Mouse (Mus musculus): ENCODE data around the gene Grik5. TPM values are rescaled to one million over a fixed set of nuclear protein-coding genes. Genes with fewer than 3 reads are reported as not detected.

Grik5 gene
- 100 to 1,000 TPM; 234 to 242 TPM for total RNA-seq (2021)

DNA sequence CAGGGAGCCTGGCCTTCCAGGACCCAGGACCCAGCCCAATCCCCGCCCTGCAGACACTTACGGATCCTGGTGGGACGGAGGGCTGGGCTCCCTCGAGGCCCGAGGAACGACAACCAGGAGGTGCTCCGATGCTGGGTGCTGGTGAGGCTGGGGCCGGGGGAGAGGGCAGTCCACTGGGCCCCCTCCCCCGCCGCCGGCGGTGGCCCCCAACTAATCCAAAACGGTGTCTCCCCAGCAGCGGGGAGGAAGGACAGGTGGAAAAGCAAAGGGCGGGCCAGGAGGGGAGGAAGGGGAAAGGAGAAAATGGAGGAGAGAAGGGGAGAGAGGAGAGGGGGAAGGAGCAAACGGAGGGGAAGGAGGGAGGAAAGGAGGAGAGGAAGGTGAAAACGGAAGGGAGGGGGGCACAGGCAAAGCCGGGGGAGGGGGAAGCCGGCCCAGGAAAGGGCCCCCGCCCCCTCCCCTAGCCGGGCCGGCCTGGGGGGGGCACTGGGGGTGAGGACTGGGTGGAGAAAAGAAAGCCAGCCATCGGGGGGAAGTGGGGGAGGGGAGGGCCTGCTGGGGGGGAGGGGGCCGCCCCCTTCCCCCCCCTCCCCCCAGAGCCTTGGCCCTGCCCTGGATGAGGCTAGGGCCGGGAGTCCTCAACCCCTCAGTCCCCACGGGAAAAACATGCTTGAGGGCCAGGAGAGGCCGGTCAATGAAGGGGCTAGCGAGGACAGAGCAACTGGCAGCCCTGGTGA, at the start of gene Grik5, which contains the start of gene Zfp574:
Gene Grik5 (minus strand): TSS at position 368 of the 737 bp plus-strand sequence.
Gene Zfp574 (plus strand): TSS at position 589 of the 737 bp plus-strand sequence.
- no peak for DNase-seq

DNA sequence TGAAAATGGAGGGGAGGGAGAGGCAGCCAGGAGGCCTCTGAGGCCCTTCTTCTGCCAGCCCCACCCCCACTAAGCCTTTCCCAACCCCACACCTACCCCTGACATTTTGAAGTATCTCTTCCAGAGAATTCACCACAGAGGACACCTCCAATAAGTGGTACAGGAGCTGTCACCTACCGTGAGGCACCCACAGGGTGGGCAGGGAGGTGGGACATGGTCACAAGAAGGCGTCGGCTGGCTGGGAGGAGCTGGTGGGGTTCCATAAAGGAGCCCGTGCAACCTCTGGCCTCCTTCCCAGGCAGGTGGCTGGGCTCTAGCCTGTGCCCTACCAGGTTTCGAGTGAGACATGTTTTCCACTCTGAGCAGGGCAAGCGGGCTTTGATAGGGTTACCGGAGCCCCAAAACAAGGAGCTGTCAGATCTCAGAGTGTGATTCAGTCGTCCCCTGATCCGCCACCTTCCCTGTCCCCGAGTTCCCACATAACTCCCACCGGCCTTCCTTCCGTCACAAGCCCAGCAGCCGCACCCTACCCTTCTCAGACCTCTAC, 49.2 kb upstream of the Grik5 start:
- DNase-seq: no peak

DNA sequence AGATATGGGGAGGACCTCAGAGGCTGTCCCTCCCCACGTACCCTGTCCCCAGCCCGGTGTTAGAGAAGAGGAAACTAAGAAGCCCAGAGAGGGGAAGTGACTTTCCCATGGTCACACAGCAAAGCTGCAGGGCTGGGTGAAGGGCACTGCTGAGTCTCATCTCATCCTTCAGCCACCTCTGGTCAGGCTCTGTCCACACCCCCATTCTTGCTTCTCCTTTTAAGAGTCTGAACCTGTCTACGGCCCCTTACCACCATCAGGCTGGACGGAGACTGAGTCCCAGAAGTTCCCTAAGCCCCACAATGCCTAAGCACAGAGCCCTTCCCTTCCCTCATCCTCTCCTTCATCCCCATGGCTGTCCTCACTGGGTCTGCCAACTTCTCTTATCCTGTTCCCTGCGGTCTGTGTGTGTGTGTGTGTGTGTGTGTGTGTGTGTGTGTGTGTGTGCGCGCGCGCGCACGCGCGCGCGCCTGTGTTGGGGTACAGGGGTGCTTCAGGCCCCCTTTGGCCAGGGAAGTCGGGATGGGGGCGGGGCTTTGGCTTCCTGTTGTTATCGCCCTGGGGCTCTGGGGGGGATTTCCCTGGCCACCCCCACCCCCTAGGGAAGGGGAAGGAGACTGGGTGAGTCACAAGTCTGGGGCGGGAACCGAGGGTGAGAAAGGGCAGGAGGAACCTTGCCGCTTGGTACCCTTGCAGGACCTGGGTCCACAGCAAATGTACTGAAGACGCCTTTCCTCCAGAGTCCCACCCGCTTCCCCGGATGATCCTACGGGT, 48.1 kb upstream of the Grik5 start:
- DNase-seq: no peak

DNA sequence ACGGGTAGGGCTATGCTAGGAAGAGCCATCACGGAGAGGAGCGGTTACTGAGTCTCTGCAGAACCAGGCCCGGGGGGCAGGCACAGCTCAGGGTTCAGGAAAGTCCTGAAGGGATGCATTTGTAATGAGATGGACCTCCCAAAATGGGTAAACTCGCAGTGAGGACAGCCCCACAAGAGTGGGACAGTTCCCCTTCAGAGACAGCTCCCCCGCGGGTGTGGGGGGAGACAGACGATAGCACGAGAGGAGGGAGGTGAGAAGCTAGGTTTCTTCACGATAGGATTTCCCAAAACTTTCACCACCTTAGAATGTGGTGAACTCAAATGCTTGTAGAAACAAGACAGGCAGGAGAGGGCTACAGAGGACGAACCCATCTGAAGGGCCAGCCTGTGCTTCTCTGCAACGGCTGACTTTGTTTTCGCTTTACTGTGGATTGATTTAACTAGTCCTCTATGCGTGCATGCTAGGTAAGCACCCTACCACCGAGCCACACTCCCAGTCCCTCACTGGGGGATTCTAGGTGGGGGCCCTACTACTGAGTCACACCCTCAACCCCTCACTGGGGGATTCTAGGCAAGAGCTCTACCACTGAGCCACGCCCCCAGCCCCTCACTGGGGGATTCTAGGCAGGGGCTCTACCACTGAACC, 40.9 kb upstream of the Grik5 start:
- DNase-seq: no peak

DNA sequence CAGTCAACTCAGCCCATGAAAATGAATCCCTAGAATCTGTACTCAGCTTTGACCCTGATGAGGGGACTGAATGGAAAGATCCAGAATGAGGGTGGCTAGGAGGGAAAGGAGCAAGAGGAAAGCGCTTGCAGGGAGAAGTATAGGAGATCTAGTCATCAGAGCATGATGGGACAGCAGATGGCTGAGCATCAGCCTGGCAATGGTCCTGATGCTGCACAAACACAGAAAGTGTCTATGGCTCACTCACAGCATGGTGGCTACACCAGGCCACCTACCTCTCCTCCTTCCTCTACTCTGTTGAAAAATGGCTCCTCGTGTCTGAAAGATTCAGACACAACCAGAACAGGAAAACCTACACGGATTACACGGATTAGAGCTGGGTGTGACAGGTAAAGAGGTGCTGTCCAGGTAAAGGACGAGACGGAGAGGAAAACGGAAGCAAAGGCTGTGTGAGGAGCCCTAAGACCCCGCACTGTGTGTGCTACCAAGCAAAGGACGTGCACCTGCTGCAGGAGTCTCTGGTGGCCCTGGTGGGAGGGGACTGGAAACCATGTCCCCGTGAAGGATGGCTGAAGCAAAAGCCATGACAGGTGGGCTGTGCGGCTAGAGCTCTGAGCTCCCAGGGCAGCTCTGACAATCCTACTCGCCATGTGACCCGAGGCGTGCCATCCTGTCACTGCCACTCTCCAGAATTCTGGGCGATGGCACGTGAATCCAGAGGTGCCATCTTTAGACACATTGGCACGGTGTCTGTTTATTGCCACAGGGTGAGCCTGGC, 40.2 kb upstream of the Grik5 start:
- peak; percentile 53 to 62 for DNase-seq

DNA sequence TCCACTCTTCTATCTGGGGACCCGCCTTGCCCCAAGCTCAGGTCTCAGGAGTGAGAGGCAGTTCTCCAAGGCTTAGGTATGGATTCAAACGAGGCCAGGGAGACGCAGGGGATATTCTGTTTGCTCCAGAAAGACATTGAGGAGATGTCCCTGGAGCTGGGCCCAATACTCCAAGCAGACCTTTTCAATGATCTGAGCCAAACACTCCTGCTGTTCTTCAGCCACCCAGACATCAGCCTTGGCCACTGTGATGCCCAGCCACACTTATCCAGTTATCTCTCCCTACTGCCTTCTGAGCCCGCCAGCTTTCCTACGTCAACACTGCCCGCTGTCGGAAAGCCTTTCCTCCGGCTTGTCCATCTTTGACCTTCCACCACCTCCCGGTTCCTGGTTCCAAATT, 38.2 kb upstream of the Grik5 start:
- DNase-seq: no peak

DNA sequence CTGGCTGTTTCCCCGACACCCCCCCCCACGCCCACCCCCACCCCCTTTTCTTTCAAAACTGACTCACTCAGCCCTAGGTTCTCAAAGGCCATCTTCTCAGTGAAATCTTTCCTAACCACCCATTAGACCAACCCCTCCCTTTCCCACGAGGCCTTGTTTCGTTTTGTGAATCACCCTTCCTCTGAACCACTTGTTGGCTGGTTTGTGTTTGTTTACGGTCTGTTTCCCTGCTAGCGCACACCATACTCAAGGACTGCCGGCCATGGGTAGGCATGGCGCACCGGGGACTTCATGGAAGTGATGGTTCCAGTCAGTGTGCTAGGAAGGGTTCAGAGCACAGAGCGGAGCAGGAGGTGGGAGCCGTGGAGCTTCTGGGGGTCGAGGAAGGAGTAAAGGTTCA, 37.2 kb upstream of the Grik5 start:
- no peak for DNase-seq

DNA sequence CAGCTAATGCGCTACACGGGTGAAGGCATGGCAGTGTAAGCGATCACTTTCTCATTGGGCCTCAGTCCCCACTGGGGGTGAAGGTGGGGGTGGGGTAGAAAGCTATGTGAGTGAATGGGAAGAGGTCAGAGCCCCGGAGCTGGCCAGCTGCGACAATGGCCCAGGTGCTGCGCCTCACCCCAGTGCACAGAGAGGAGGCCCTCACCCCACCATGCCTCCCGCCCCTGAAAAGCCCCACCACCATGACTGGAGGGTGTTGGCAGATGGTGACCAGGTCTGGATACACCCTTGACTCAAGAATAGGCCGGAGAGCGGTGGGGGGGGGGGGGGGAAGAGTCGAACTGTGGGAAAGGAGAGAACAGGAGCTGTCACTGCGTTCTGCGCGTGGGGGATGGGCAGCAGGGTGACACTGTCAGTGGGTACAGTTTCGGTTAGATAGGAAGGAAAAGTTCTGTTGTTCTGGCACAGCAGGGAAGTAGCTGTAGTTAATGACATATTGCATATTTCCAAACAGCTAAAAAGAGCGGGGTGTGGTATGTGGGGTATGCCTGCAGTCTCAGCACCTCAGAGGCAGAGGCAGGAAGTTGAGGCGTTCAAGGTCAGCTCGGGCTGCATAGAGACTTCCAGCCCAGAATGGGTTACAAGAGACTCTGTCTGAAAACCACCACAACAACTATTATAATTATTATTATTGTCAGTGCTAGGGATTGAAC, 34.8 kb upstream of the Grik5 start:
- no peak for DNase-seq

DNA sequence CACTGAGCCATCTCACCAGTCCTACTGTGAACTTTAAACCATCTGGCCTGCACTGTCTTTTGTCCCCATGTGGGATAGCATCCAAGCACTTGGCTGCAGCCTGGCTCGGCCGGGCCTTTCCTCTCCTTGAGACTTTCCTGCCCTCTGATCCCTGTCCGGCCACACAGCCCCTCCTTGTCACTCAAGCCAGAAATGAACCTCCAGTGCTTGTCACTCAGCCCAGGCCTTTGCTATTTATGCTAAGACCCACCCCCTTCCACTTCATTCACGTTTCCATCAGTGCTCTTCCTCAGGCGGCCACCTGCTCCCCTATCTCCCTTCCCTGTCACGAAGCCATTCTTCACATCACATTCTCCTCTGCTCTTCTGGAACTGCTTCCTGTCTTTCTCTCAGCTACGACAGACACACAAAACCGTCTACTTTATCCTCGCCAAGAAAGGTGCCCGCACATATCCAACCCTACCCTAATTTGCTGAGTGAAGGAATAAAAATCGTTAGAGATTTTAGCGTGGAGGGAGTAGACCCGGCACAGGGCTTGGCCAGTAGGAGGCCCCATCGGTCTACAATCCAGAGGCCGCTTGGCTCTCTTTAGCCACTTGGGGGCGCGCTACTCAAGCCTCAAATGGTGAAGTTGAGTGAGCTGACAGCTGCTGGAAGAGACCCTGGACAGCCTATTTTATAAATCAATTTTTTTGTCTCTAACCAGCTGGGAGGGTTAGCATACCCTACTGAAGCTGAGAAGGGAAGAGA, 33.4 kb upstream of the Grik5 start:
- DNase-seq: peak; percentile 80 to 82

DNA sequence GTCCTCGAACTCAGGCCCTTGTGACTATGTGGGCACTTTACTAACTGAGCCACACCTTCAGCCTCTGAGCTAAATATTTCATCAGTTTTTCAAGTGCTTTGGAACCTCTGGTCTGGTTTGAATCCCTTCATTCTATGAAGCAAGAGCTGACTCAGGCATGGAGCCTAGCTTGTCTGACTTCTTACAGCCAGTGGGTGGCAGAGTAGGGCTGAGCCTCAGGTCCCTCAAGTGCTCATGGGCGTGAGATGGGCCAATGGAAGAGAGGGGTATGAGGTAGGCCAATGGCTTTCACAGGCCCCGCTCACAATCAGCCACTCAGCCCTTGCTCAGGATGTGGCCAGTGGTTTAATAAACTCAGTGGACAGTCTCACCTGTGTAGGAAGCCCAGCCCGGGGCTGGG, 27.4 kb upstream of the Grik5 start:
- no peak for DNase-seq

DNA sequence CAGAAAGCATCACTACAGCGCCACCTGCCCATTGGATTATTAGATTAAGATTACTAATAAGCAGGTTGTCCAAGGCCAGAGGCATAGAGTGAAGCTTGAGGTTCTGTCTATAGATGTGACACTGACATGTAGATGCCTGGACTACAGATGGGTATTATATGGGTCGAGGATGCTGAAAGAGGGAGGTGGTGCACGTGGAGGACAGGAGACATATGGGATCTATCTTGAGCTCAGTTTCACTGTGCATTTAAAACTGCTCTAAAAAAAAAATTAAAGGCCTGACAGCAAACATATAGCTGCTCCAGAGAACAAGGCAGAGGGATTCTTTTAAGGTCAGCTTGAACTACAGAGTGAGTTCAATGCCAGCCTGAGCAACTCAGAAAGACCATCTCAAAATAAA, 26.0 kb upstream of the Grik5 start:
- DNase-seq: no peak

DNA sequence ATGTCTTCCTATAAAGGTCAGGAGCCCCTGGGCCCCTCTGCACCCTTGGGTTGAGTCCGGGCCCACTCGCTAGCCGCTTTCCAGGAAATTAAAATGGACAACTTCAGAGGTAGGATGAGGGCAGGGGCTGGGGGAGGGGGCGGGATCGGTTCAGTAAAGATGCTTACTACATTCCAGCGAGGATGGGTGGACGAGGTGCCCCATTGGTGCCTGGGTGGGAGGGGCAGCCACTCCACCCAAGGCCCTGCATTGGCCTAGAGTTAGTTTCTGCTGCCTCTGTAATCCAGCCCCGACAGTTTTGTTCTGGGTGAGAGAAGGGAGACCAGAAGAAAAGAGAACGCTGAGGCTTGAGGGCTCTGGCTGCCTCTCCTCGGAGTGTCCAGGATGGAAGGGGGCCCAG, 17.7 kb upstream of the Grik5 start:
- no peak for DNase-seq

DNA sequence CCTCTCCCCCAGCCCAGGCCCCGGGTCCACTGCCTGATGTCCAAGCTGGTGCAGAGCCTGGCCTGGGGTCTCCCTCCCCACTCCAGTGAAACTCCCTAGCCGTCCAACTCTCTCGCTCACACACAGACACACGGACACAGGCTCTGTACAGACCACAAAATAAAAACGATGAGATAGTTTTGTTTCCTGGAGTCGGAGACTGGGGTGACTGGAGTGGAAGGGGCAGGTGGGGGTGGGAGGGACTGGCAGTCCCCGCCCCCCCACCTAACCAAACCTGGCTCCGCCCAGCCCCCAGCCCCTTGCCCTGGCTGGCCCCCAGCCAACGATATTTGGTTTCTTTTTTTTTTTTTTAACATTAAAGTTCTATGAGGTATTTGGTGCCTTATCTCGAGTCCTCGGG, 16.8 kb upstream of the Grik5 start:
- no peak for DNase-seq

DNA sequence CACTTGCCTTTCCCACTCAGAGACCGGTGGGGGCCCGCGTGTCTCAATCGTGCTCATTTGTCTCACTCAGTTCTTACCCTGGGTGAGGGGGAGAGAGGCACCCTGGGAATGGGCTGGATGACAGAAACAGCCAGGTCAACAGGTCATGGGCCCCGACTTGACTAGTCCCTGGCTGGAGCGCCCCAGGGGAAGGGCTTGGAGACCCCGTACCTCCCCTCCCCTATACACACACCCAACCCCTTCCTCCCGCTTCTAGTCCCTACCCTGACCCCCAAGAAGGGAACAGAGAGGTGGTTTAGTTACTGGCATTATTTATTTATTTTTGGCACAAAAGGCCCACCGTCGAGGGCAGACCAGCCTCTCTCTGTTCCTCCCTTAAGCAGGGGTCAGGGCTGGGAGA, 16.4 kb upstream of the Grik5 start:
- DNase-seq: no peak

DNA sequence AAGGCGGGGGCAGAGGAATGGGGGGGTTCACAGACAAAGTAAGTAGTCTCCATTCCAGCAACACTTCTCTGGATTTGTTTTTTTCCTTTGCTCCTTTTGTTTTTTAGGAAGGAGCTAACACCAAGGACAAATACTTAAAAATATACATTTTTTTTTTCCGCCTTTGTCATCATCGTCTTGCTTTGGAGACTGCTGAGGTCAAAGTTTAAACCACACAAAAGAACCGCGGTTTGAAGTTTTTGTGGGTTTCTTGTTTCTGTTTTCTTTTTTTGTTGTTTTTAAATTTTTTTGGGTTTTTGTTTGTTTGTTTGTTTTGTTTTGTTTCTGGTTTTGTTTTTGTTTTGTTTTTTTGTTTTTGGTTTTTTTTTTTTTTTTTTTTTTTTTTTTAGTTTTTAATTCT, 15.8 kb upstream of the Grik5 start:
- DNase-seq: no peak

DNA sequence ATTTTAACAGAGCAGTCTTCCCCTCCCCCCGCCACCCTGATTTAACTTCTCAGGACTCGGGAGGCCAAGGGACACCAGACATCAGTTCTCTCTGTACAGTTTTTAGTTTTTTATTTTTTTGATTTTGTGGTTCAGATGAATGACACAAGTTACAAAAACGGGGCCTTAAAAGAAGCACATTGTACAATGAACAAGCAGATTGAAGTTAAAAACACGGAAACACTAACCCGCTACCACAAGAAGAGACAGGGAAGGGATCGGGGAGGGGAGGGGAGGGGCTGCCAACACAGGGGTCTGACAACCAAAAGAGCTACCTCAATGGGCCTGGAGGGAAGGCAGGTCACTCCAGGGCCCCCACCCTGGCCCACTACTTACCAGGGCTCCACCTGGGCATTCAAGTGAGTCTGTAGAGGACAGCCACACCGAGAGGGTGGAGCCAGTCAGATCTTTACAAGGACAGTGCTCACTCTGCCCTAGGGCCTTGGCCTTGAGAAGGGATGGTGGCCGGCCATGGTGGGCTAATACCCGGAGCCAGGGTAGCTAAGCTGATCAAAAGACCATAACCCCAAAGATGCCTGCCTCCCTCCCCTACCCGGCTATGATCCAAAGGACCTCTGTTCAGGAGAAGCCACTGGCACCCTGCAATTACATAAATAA, 15.2 kb upstream of the Grik5 start:
- DNase-seq: no peak

DNA sequence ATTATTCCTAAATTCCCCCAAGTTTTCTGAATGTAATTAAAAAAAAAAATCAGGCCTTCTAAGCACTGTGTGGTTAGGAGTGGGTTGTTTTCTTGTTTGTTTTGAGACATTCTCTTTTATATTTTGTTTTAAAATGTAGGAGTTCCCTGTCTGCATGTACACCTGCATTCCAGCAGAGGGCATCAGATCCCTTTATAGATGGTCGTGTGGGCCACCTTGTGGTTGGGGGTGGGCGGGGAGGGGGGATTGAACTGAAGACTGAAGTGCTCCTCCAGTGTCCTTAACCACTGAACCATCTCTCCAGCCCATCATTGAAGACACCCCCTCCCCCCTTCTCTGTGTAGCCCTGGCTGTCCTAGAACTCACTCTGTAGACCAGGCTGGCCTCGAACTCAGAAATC, 14.5 kb upstream of the Grik5 start:
- DNase-seq: no peak

DNA sequence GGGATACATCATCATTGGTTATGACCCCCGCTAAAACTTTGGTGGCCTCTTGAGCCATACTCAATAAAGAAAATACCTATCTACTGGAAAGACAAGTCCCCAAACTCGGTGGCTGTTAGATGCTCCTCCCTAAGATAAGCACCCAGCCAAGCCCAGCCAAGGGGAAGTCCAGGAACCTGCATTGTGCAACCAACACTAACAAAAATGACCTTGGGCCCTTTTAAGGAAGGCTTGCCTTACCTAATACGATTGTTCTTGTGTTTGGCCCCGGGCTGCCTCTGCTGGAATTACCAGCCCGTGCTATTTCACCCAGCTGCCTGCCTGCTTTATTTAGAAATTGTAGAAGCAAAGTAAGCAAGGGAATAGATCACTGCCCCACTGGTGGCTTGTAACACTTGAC, 12.5 kb upstream of the Grik5 start:
- DNase-seq: no peak

DNA sequence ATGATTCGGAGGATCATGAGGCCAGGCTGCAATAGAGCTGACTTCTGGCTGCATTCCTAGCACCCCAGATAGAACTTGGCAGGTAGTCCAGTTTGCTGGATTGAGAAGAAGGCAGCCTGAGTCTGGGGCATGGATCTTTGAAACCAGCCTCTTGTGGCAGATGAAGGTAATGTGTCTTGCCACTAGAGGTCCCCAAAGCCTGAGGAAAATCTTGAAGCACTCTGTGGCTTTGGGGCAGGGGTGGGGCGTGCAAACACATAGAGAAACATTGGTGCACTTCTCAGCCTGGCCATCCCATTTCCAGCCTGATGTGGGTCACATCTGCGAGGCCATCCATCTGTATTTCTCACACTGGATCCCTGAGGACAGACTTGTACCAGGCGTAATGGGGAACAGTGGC, 10.4 kb upstream of the Grik5 start:
- DNase-seq: no peak

DNA sequence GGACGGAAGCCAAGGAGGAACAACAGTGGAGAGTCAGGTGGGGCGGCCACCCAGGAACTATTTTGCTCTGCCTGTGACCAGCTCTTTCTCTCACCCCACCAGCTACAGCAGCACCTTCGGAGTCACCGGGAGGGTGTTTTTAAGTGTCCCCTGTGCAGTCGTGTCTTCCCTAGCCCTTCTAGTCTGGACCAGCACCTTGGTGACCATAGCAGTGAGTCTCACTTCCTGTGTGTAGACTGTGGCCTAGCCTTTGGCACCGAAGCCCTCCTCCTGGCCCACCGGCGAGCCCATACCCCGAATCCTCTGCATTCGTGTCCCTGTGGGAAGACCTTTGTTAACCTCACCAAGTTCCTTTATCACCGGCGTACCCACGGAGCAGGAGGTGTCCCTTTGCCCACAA, 8.3 kb upstream of the Grik5 start:
- DNase-seq: no peak

All from layer of hippocampus, postnatal 36 days (tissue).